ENCODE assay signal across 9 mouse cellular contexts in the genomic region with DNA sequence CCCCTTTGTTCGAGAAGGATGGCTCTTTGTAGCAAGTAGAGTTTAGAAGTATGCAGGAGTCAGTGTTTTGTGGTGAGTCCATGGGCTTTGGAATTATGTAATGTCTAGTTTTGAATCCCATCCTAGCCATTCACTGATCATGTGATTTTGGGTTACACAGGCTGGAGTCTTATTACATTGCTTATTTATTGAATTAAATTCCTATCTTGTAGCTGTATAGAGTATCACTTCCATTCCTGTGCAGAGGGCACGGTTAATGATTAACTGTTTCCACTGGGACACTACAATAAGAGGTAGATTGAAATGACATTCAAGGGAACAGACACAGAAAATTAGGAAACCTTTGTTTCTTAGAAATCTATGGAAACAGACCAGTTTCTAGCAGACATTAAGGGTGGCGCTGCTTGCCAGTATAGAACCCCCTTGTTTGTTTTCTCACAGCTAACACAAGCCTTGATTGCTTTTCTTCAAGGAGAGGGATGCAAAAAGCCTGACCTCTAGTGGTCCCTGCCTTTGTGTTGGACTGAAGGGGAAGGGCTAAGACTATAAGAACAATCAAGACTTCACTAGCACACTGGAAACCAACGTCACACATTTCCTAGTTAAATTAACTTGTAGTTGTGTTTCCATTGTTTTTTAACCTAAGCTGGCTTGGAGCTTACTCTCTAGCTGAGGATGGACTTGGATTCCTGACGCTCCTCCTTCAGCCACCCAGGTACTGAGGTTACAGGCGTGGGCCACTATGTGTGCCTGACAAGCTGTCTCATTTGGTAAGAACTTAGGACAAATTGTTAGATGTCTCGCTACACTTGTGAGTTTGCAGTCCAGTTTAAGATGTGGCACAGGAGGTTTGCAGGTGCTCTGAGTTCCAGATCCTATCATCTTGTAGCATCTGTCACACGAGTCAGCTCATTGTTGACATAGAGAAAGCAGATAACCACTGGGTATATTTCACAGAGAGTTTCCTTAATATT.
DNase-seq lines count a peak whose midpoint lies in the region; ATAC-seq lines count a peak whose summit lies in the region.
"Had no signal": no experiment of that assay in that cellular context is flagged by ENCODE, and none has a peak within 500 bp of the region (broad histone marks: within the 10 kb centered on the region; RNA-seq: fewer than 3 reads in every experiment).

No protein-coding gene starts in this region.

- DNase-seq in heart, embryonic 10.5 days (ENCODE audit: low spot score): no peak
- DNase-seq in heart, adult 9 months (ENCODE audit: low spot score in 2 of 2): no peak
- DNase-seq in CD4-positive, CD25-positive, alpha-beta regulatory T cell, adult 2 months (ENCODE audit: low read depth, low spot score): peak; percentile 61
- peak; percentile 54 for DNase-seq in embryonic facial prominence, embryonic 11.5 days (ENCODE audit: low spot score)
- DNase-seq in frontal cortex, postnatal 36 days (ENCODE audit: low spot score in 2 of 2): no peak
- no peak for DNase-seq in adrenal gland, adult 2 months

- no peak for ATAC-seq in embryonic facial prominence, embryonic 11.5 days (replicated peaks; ENCODE audit: insufficient number of reproducible peaks, low FRiP score, low TSS enrichment, low read depth)
- 0 out of 2 replicates have a peak, but pooled peaks have one; percentile 32 for ATAC-seq in limb, embryonic 13.5 days (ENCODE audit: low FRiP score, low read depth)
- no peak for ATAC-seq in erythroid progenitor cell, adult 5-6 weeks (replicated peaks; ENCODE audit: low FRiP score, poor library complexity, severe bottlenecking)

- no peak overlapping the region for H3K4me3 ChIP-seq in heart, embryonic 10.5 days
- no peak overlapping the region for H3K4me3 ChIP-seq in embryonic facial prominence, embryonic 11.5 days (ENCODE audit: low read depth, low read length)
- no peak overlapping the region for H3K4me3 ChIP-seq in limb, embryonic 13.5 days
- H3K4me3 ChIP-seq: liver, embryonic 15.5 days had no signal

- no peaks in the 10 kb centered on the region for H3K27me3 ChIP-seq in heart, embryonic 10.5 days (ENCODE audit: insufficient read depth, poor library complexity, severe bottlenecking)
- no peaks in the 10 kb centered on the region for H3K27me3 ChIP-seq in embryonic facial prominence, embryonic 11.5 days (ENCODE audit: control insufficient read depth, insufficient read depth, low read length)
- H3K27me3 ChIP-seq in limb, embryonic 13.5 days: 0 out of 2 replicates have a peak, but pooled peaks cover 7% of the 10 kb centered on the region
- H3K27me3 ChIP-seq: liver, embryonic 15.5 days had no signal

- no peak overlapping the region for H3K4me2 ChIP-seq in embryonic facial prominence, embryonic 11.5 days (ENCODE audit: low read depth, low read length)
- H3K4me2 ChIP-seq in limb, embryonic 13.5 days (replicated peaks): no peak overlapping the region
- H3K4me2 ChIP-seq: liver, embryonic 15.5 days had no signal

- WGBS in heart, embryonic 10.5 days: 51% methylated on average over 8 of the region's 8 CpGs
- WGBS in embryonic facial prominence, embryonic 11.5 days: 52% methylated on average over 8 of the region's 8 CpGs
- WGBS in limb, embryonic 13.5 days: 42% methylated on average over 8 of the region's 8 CpGs

- no peaks in the 10 kb centered on the region for H3K36me3 ChIP-seq in heart, embryonic 10.5 days
- H3K36me3 ChIP-seq in embryonic facial prominence, embryonic 11.5 days (replicated peaks; ENCODE audit: control insufficient read depth, insufficient read depth, low read depth, low read length): no peaks in the 10 kb centered on the region
- H3K36me3 ChIP-seq in limb, embryonic 13.5 days: no peaks in the 10 kb centered on the region
- H3K36me3 ChIP-seq: liver, embryonic 15.5 days had no signal

- H3K9ac ChIP-seq in embryonic facial prominence, embryonic 11.5 days (replicated peaks; ENCODE audit: low read length): no peak overlapping the region
- no peak overlapping the region for H3K9ac ChIP-seq in limb, embryonic 13.5 days
- H3K9ac ChIP-seq: liver, embryonic 15.5 days had no signal

- no peaks in the 10 kb centered on the region for H3K9me3 ChIP-seq in heart, embryonic 10.5 days
- H3K9me3 ChIP-seq in embryonic facial prominence, embryonic 11.5 days (replicated peaks; ENCODE audit: control insufficient read depth, low read length): no peaks in the 10 kb centered on the region
- no peaks in the 10 kb centered on the region for H3K9me3 ChIP-seq in limb, embryonic 13.5 days
- H3K9me3 ChIP-seq: liver, embryonic 15.5 days had no signal

- H3K27ac ChIP-seq in heart, embryonic 10.5 days: 0 out of 2 replicates have a peak overlapping the region, but pooled peaks have one; percentile 44
- no peak overlapping the region for H3K27ac ChIP-seq in embryonic facial prominence, embryonic 11.5 days (replicated peaks; ENCODE audit: low read depth, low read length)
- H3K27ac ChIP-seq in limb, embryonic 13.5 days: no peak overlapping the region
- H3K27ac ChIP-seq: liver, embryonic 15.5 days had no signal

- H3K4me1 ChIP-seq in heart, embryonic 10.5 days: peaks cover 10% of the 10 kb centered on the region
- H3K4me1 ChIP-seq in embryonic facial prominence, embryonic 11.5 days (ENCODE audit: control insufficient read depth, insufficient read depth, low read length): no peaks in the 10 kb centered on the region
- no peaks in the 10 kb centered on the region for H3K4me1 ChIP-seq in limb, embryonic 13.5 days
- H3K4me1 ChIP-seq: liver, embryonic 15.5 days had no signal

Comparison
In these comparisons a context has a peak if more than half of its experiments do, and no peak if none do; other contexts are left out.
1. DNase-seq: peak in CD4-positive, CD25-positive, alpha-beta regulatory T cell, adult 2 months (single experiment) and embryonic facial prominence, embryonic 11.5 days (single experiment); none in heart, embryonic 10.5 days (single experiment), heart, adult 9 months (0 of 2), frontal cortex, postnatal 36 days (0 of 2) and adrenal gland, adult 2 months (single experiment).